Mouse (Mus musculus) left cerebral cortex, adult 11 months (tissue): ENCODE results near the gene Sel1l3.

ENCODE experiments used
- DNase-seq: peaks from one replicate; pipeline ENCODE4 v3.0.0; 2022; ENCODE audit warnings: low spot score

Gene Sel1l3

DNA sequence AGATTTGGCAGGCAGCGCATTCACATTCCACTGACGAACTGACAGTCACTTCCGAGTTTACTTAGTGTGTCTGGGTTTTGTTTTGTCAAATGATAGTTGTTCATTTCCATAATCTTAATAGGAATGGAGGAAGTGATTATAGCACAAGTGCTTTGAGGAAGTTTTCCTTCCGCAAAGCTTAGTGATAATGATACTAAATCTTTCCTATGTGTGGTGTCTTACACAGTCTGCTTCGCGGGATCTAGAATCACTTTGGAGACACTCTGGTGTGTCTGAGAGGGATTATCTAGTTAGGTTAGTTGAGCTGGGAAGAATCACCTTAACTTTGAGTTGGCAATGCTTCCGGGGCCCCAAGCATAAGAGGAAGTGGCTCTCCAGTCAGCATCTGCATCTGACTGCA lies 126.3 kb downstream of the Sel1l3 start:
- no peak for DNase-seq

DNA sequence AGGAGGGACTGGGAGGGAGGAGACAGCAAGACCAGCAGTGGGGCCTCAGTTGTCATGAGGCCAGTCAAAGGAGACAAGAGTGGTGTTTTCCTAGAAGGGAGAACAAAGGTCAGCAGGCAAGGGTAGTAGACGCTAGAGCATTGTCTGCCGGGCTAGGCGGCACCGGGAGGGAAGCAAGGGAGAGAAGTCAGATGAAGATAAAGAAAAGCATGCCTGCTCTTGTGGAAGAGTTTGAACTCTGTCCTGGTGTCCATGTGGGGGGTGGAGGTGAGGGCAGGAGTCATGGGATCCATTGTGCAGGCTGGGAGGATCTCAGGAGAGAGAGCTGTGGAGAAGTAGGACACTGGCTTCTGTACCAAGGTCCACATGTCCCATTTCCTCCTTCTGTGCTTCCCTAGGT lies 135.3 kb downstream of the Sel1l3 start:
- DNase-seq = no peak

DNA sequence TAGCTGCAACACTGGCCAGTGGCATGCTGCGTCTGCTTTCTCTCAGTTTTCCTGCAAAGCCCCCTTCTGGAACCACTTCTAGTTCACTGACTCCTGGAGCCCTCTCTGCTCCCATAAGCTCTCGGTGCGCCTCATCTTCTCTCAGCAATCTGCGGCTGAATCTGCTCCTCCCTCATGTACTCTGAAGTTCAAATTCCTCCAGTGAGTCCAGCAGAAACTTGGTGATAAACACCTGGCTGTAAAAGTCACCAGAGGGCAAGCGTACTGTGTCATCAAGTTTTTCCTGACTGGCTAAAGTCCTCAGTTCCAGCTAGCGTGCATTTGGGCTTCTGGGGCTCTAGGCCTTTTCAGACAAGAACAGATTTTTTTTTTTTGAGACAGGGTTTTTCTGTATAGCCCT lies 139.2 kb downstream of the Sel1l3 start:
- no peak for DNase-seq

DNA sequence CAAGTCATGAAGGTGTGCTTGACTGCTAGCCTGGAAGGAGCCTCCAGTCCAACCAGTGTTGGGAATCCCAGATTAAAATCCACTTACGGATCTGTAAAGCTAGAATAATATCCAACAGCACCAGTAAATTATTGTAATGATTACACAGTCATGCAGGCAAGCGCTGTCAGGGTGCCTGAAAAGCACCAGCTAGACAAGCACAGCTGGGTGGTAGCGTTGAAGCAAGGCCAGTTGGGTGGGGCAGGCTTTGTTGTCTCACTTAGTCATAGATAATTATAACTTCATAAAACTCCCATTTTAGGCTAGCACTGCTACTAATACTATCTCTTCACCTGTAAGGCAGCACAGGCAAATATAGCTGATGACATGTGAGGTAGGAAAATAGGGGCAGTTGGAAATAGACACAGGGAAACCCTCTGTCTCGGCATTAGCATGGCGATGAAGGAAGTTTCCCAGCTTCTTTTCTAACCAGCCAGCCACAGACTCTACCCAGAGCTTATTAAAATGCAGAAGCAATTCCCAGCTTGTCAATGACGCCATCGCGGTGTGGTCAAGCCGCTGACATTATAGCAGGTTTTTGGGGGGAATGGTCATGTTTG lies 152.1 kb downstream of the Sel1l3 start:
- DNase-seq = no peak
